Mouse (Mus musculus) midbrain, embryonic 11.5 days (tissue): ENCODE measurements around the gene Bace1. TPM values are rescaled to one million over a fixed set of nuclear protein-coding genes. Genes with fewer than 3 reads are reported as not detected.

Source experiments
- ATAC-seq: fragments of 200-750 bp; cut with Nextera tagmentation; 2 replicates; pipeline ENCODE4 v1.8.0; 2017; ENCODE audit warnings: moderate TSS enrichment, moderate library complexity; ENCODE audit not compliant: low FRiP score
- DNase-seq: peaks from one replicate; pipeline ENCODE4 v3.0.0; 2015; ENCODE audit warnings: low spot score; ENCODE audit errors: missing footprints
- H3K27ac ChIP-seq: fragments of 300-500 bp; sonication (generic); 2 replicates; pipeline ENCODE4 v1.5.1; 2014; ENCODE audit warnings: low read depth, low read length
- H3K27me3 ChIP-seq: fragments of 300-500 bp; sonication (generic); 2 replicates; pipeline ENCODE4 v1.6.1; 2014; ENCODE audit warnings: mild to moderate bottlenecking, low read length, moderate library complexity, mixed read lengths; ENCODE audit not compliant: control insufficient read depth, insufficient read depth
- H3K36me3 ChIP-seq: fragments of 300-500 bp; sonication (generic); 2 replicates; pipeline ENCODE4 v1.6.1; 2014; ENCODE audit warnings: mild to moderate bottlenecking, low read length, moderate library complexity, mixed read lengths; ENCODE audit not compliant: control insufficient read depth, insufficient read depth
- H3K4me1 ChIP-seq: fragments of 300-500 bp; sonication (generic); 2 replicates; pipeline ENCODE4 v1.6.1; 2014; ENCODE audit warnings: low read length; ENCODE audit not compliant: control insufficient read depth, insufficient read depth
- H3K4me2 ChIP-seq: fragments of 300-500 bp; sonication (generic); 2 replicates; pipeline ENCODE4 v1.6.1; 2014; ENCODE audit warnings: mild to moderate bottlenecking, moderate library complexity
- H3K4me3 ChIP-seq: fragments of 300-500 bp; sonication (generic); 2 replicates; pipeline ENCODE4 v1.5.1; 2014; ENCODE audit warnings: low read depth, low read length
- H3K9ac ChIP-seq: fragments of 300-500 bp; sonication (generic); 2 replicates; pipeline ENCODE4 v1.6.1; 2014; ENCODE audit warnings: low read length
- H3K9me3 ChIP-seq: fragments of 300-500 bp; sonication (generic); 2 replicates; pipeline ENCODE4 v1.6.1; 2016; ENCODE audit warnings: low read length; ENCODE audit not compliant: control insufficient read depth
- WGBS: fragments of 180-500 bp; shearing (Covaris S2); extraction: QIAGEN DNeasy Blood & Tissue Kit; methylation state at CpG from one replicate; pipeline ENCODE4 v1.1.7; 2014; 5-methylcytosine and 5-hydroxymethylcytosine counted together
- polyA plus RNA-seq: library from polyadenylated mRNA; unstranded; fragments of >200 nt; fragmentation: Nextera tagmentation; extraction: Ambion mirVana; gene quantifications from 2 replicates; pipeline ENCODE4 v1.2.1, GENCODE M21; 2014

Gene Bace1
- polyA plus RNA-seq, 1 experiment from 2014 or later = 27.1 TPM

GRCm38 (mm10) chr9:45906355-45907077 is 68.1 kb downstream of the Bace1 start, which contains the start of the genes Pcsk7 and Rnf214:
TSS of gene Pcsk7 (plus strand) at chr9:45906497.
TSS of gene Rnf214 (minus strand) at chr9:45906911.
- ATAC-seq (peak; percentile 93), DNase-seq (peak; percentile 99)
- H3K9ac ChIP-seq = peak within 1 kb of the TSS; percentile 90
- H3K27ac ChIP-seq = peak within 1 kb of the TSS; percentile 93
- H3K4me3 ChIP-seq = peak within 1 kb of the TSS; percentile 90
- peaks cover 15% of the 10 kb centered on the region for H3K4me1 ChIP-seq
- under 1% methylated on average over 57 of the region's 80 CpGs for WGBS
- no peaks in the 10 kb centered on the region for H3K27me3 ChIP-seq
- peak within 1 kb of the TSS; percentile 94 for H3K4me2 ChIP-seq
- H3K36me3 ChIP-seq = peaks cover 12% of the 10 kb centered on the region
- no peaks in the 10 kb centered on the region for H3K9me3 ChIP-seq

- Histone ChIP-seq H3K4me2 (peak overlapping the region; percentile 94), H3K36me3 (peaks cover 11% of the 10 kb centered on the region), H3K27me3 (no peaks in the 10 kb centered on the region), H3K4me3 (peak overlapping the region; percentile 90), H3K9me3 (no peaks in the 10 kb centered on the region), H3K4me1 (peaks cover 15% of the 10 kb centered on the region), H3K27ac (peak overlapping the region; percentile 93; the same call in 1 of the 2 replicates), H3K9ac (peak overlapping the region; percentile 90)
- ATAC-seq = no peak
- WGBS = 0% methylated on average over 19 of the region's 19 CpGs
- DNase-seq = no peak
Measured at GRCm38 (mm10) chr9:45907078-45907428, 68.7 kb downstream of the Bace1 start.

- no peak overlapping the region for H3K27ac ChIP-seq
- H3K4me2 ChIP-seq = no peak overlapping the region
- WGBS = 95% methylated on average over 3 of the region's 3 CpGs
- peaks cover 13% of the 10 kb centered on the region; the same call in 1 of the 2 replicates for H3K36me3 ChIP-seq
- no peaks in the 10 kb centered on the region for H3K27me3 ChIP-seq
- no peak overlapping the region for H3K4me3 ChIP-seq
- no peaks in the 10 kb centered on the region for H3K9me3 ChIP-seq
- no peak overlapping the region for H3K9ac ChIP-seq
- ATAC-seq (no peak), DNase-seq (no peak)
- peaks cover 6% of the 10 kb centered on the region for H3K4me1 ChIP-seq
Measured at GRCm38 (mm10) chr9:45910995-45911394, 72.6 kb downstream of the Bace1 start.

GRCm38 (mm10) chr9:45911673-45912072 is 73.3 kb downstream of the Bace1 start:
- ATAC-seq = no peak
- H3K4me2 ChIP-seq = no peak overlapping the region
- no peak overlapping the region for H3K4me3 ChIP-seq
- H3K4me1 ChIP-seq = peaks cover 6% of the 10 kb centered on the region
- H3K27ac ChIP-seq = no peak overlapping the region
- H3K9me3 ChIP-seq = no peaks in the 10 kb centered on the region
- H3K9ac ChIP-seq = no peak overlapping the region
- H3K27me3 ChIP-seq = no peaks in the 10 kb centered on the region
- peaks cover 13% of the 10 kb centered on the region; the same call in 1 of the 2 replicates for H3K36me3 ChIP-seq
- DNase-seq = peak; percentile 87
- WGBS = 67% methylated on average over 1 of the region's 1 CpGs

Other genes starting within 250 kb of the Bace1 start
- gene Cep164, start 9.9 kb upstream of the Bace1 start, polyA plus RNA-seq = 12.6 and 14.5 TPM in 2 replicates
- gene Pcsk7, start 67.9 kb downstream of the Bace1 start, polyA plus RNA-seq = 11.1 and 14.4 TPM in 2 replicates
- 73.4 and 81.8 TPM in 2 replicates for gene Rnf214, start 68.3 kb downstream of the Bace1 start, polyA plus RNA-seq
- gene Tagln, start 97.5 kb downstream of the Bace1 start, polyA plus RNA-seq = 27.9 TPM in 2 replicates
- 20.0 and 21.7 TPM in 2 replicates for gene Sidt2, start 116.7 kb downstream of the Bace1 start, polyA plus RNA-seq
- 274 and 275 TPM in 2 replicates for gene Pafah1b2, start 174.1 kb downstream of the Bace1 start, polyA plus RNA-seq
- gene Sik3, start 174.2 kb downstream of the Bace1 start, polyA plus RNA-seq = 8.7 and 8.9 TPM in 2 replicates